Mouse (Mus musculus): ENCODE results near the gene Olfr214. TPM values are rescaled to one million over a fixed set of nuclear protein-coding genes. Genes with fewer than 3 reads are reported as not detected.
"Not testable (repeated sequence)": the region's sequence is repeated elsewhere in the genome, so short reads cannot be mapped to it uniquely, and the experiment has no call there.

Olfr214 gene
- not detected for total RNA-seq (2018; cell fraction: chromatin; rRNA removed)
- not detected for total RNA-seq (2018; cell fraction: cytosol; rRNA removed)
- total RNA-seq (2018; cell fraction: nucleus; rRNA removed) = not detected
- polyA plus RNA-seq (2018) = not detected in 3 replicates

- WGBS (ENCODE audit: missing documents) = 100% methylated on average over 1 of the region's 1 CpGs
- Histone ChIP-seq H3K27ac (no peak within 1 kb of the TSS), H3K4me3 (ENCODE audit: inconsistent target) (no peak within 1 kb of the TSS), H3K79me2 (ENCODE audit: inconsistent target) (no peaks in the 10 kb centered on the region), H3K36me3 (ENCODE audit: inconsistent target) (no peaks in the 10 kb centered on the region)
Observed at GRCm38 (mm10) chr6:116553935-116554334, at the start of gene Olfr214. Gene Olfr214, plus strand, starts transcription at chr6:116554235.

- not testable (repeated sequence) for H3K36me3 ChIP-seq (ENCODE audit: inconsistent target); H3K27ac ChIP-seq; H3K4me3 ChIP-seq (ENCODE audit: inconsistent target); H3K79me2 ChIP-seq (ENCODE audit: inconsistent target)
- 98% methylated on average over 8 of the region's 20 CpGs for WGBS (ENCODE audit: missing documents)
Observed at GRCm38 (mm10) chr6:116506302-116507003, 47.6 kb upstream of the Olfr214 start, which contains the start of gene Olfr212. Gene Olfr212, plus strand, starts transcription at chr6:116506516.

DNA sequence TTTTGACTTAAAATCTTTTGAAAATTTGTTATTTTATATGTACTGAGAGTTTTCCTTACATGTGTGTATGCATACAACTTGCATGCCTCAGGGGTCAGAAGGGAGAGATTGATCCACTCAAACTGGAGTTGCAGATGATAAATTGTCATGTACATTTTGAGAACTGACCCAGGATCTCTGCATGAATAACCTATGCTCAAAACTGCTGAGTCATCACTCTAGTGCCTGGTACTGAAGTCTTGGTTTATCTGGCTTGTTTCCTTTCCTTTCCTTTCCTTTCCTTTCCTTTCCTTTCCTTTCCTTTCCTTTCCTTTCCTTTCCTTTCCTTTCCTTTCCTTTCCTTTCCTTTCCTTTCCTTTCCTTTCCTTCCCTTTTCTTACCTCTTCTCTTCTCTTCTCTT, 39.2 kb upstream of the Olfr214 start:
- Histone ChIP-seq H3K27ac (no peak overlapping the region), H3K79me2 (ENCODE audit: inconsistent target) (no peaks in the 10 kb centered on the region), H3K36me3 (ENCODE audit: inconsistent target) (no peaks in the 10 kb centered on the region), H3K4me3 (ENCODE audit: inconsistent target) (no peak overlapping the region)

DNA sequence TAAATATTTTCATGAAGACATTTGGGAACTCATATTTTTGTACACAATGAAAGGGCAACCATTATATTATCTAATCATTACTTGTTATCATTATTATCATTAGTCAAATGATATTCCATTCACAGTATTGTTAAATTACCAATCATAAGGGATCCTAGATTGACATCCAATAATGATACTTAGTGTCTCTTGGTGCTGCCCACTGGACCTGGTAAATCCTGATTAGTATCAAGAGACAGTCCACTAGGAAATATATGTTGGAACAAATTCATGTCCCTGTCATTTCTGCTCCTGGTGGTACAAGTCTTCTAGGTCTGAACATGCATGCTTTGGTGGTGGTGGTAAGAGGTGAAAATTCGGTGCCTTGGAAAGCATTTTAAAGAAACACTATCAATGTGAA, 15.9 kb upstream of the Olfr214 start, which contains the start of gene Olfr213:
Gene Olfr213, plus strand, starts transcription at position 301 of the 400 bp plus-strand sequence.
- H3K36me3 ChIP-seq (ENCODE audit: inconsistent target) = no peaks in the 10 kb centered on the region
- H3K27ac ChIP-seq = no peak within 1 kb of the TSS
- no peaks in the 10 kb centered on the region for H3K79me2 ChIP-seq (ENCODE audit: inconsistent target)
- no peak within 1 kb of the TSS for H3K4me3 ChIP-seq (ENCODE audit: inconsistent target)
- 67% methylated on average over 1 of the region's 1 CpGs for WGBS (ENCODE audit: missing documents)

- 17% methylated on average over 2 of the region's 2 CpGs for WGBS (ENCODE audit: missing documents)
- Histone ChIP-seq H3K79me2 (ENCODE audit: inconsistent target) (no peaks in the 10 kb centered on the region), H3K27ac (no peak overlapping the region), H3K36me3 (ENCODE audit: inconsistent target) (no peaks in the 10 kb centered on the region), H3K4me3 (ENCODE audit: inconsistent target) (no peak overlapping the region)
Observed at GRCm38 (mm10) chr6:116542500-116542899, 11.5 kb upstream of the Olfr214 start.

DNA sequence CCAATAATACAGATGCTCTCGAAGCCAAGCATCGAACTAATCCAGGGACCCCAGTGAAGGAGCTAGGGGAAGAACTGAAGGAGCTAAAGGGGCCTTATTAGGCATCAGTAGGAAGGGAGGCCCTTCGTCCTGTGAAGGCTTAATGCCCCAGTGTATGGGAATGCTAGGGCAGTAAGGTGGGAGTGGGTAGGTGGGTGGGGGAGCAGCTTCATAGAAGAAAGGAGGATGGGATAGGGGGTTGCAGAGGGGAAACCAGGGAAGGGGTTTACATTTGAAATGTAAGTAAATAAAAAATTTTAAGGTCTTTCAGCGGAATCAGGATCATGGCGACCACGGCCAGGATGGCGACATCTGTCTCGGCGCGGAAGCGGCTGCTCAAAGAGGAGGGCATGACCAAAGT, 3.2 kb upstream of the Olfr214 start, which contains the start of gene Gm5580:
Gene Gm5580, plus strand, starts transcription at position 301 of the 400 bp plus-strand sequence.
- not testable (repeated sequence) for H3K4me3 ChIP-seq (ENCODE audit: inconsistent target); H3K79me2 ChIP-seq (ENCODE audit: inconsistent target); H3K27ac ChIP-seq; H3K36me3 ChIP-seq (ENCODE audit: inconsistent target)
- WGBS (ENCODE audit: missing documents) = 96% methylated on average over 3 of the region's 11 CpGs

DNA sequence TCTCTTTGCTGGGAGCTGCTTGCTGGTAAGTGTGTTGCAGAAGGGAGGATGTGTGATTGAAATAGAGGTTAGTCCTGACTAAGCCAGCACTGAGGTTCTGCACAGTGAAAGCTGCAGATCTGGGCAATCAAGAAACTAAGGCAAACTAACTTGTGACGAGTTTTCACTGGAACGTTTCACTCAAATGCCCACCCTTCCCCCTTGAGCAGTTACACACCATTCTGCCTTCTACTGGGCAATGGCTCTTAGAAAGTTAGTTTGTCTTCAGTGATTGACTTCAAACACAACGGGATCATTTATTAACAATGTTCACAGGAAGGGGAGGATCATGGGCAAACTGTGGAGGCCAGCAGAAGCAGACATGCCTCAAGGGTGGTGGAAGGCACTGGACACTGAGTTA, 917 bp downstream of the Olfr214 start:
- WGBS (ENCODE audit: missing documents) = 72% methylated on average over 3 of the region's 3 CpGs
- H3K36me3 ChIP-seq (ENCODE audit: inconsistent target) = no peaks in the 10 kb centered on the region
- H3K79me2 ChIP-seq (ENCODE audit: inconsistent target) = no peaks in the 10 kb centered on the region

GRCm38 (mm10) chr6:116569834-116570233, 15.8 kb downstream of the Olfr214 start:
- Histone ChIP-seq H3K79me2 (ENCODE audit: inconsistent target) (no peaks in the 10 kb centered on the region), H3K4me3 (ENCODE audit: inconsistent target) (no peak overlapping the region), H3K27ac (no peak overlapping the region), H3K36me3 (ENCODE audit: inconsistent target) (no peaks in the 10 kb centered on the region)
- WGBS (ENCODE audit: missing documents) = 33% methylated on average over 3 of the region's 3 CpGs

More for the DNA sequence above, 917 bp downstream of the Olfr214 start:
- no peak overlapping the region for H3K4me3 ChIP-seq (ENCODE audit: inconsistent target)
- H3K27ac ChIP-seq = no peak overlapping the region

DNA sequence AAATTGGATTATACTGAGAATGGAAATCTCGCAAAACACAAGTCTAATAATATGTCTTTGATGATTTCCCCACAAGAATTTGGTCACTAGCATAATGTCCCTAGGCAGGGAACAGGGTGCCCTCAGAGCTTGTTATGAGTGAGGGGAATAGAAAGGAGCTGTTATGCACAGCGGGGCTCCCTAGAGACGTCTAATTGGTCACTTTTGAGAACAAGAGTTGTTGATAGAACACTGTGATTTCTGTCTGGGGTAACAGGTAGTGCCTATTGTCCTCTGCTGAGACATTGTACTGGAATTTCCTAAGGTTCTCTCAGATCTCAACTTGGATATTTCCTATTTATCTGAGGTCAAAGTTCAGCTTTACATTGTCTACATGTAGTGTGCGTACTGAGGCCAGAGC, 30.1 kb downstream of the Olfr214 start, which contains the start of gene Olfr215:
Gene Olfr215, minus strand, starts transcription at position 101 of the 400 bp plus-strand sequence.
- H3K79me2 ChIP-seq (ENCODE audit: inconsistent target) = no peaks in the 10 kb centered on the region
- H3K27ac ChIP-seq = no peak within 1 kb of the TSS
- H3K4me3 ChIP-seq (ENCODE audit: inconsistent target) = no peak within 1 kb of the TSS
- 87% methylated on average over 4 of the region's 4 CpGs for WGBS (ENCODE audit: missing documents)
- no peaks in the 10 kb centered on the region for H3K36me3 ChIP-seq (ENCODE audit: inconsistent target)

GRCm38 (mm10) chr6:116600969-116601368, 46.9 kb downstream of the Olfr214 start:
- H3K36me3 ChIP-seq (ENCODE audit: inconsistent target); H3K4me3 ChIP-seq (ENCODE audit: inconsistent target); H3K79me2 ChIP-seq (ENCODE audit: inconsistent target); H3K27ac ChIP-seq: not testable (repeated sequence)

DNA sequence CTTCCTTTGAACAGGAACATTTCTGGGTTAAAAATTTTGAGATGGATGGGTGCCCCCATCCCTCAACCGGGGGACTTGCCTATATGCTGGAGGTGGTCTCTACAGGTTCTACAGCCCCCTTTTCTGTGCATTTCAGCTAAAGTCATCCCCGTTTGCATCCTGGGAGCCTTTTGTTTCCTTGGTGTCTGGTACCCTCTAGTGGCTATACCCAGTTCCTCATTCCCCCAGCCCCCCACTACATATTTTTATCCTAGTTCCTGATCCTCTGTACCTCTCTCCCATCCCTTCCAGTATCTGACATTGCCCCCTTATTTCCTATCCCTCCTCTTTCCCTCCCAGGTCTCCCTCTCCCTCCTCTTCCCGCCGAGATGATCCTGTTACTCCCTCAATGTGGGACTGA, 53.2 kb downstream of the Olfr214 start:
- Histone ChIP-seq H3K27ac (no peak overlapping the region), H3K79me2 (ENCODE audit: inconsistent target) (no peaks in the 10 kb centered on the region), H3K4me3 (ENCODE audit: inconsistent target) (no peak overlapping the region), H3K36me3 (ENCODE audit: inconsistent target) (no peaks in the 10 kb centered on the region)
- WGBS (ENCODE audit: missing documents) = 39% methylated on average over 4 of the region's 4 CpGs

Other genes with a start within 250 kb of the Olfr214 start
- 51.2 to 63.6 TPM (median 59.1 TPM) in 3 replicates for gene March8, start 216.2 kb upstream of the Olfr214 start, polyA plus RNA-seq (2018)
- gene Alox5, start 93.1 kb upstream of the Olfr214 start, polyA plus RNA-seq (2018) = 0.45 to 1.1 TPM (median 0.86 TPM) in 3 replicates
- gene Olfr211, start 65.1 kb upstream of the Olfr214 start, polyA plus RNA-seq (2018) = not detected in 3 replicates
- not detected in 3 replicates for gene Olfr212, start 47.7 kb upstream of the Olfr214 start, polyA plus RNA-seq (2018)
- not detected in 3 replicates for gene Olfr213, start 15.8 kb upstream of the Olfr214 start, polyA plus RNA-seq (2018)
- gene Gm5580, start 3.1 kb upstream of the Olfr214 start, polyA plus RNA-seq (2018) = 0.33 TPM in 1 of 3 replicates, not detected in the others
- not detected in 3 replicates for gene Olfr215, start 30.0 kb downstream of the Olfr214 start, polyA plus RNA-seq (2018)
- gene Zfp422, start 74.8 kb downstream of the Olfr214 start, polyA plus RNA-seq (2018) = 14.8 to 18.3 TPM (median 15.1 TPM) in 3 replicates
- 0.10 TPM in 1 of 3 replicates, not detected in the others for gene Depp1, start 96.4 kb downstream of the Olfr214 start, polyA plus RNA-seq (2018)
- gene Rassf4, start 119.7 kb downstream of the Olfr214 start, polyA plus RNA-seq (2018) = 48.6 to 217 TPM (median 138 TPM) in 3 replicates
- under 0.01 TPM in 1 of 3 replicates, not detected in the others for gene Tmem72, start 162.7 kb downstream of the Olfr214 start, polyA plus RNA-seq (2018)

Measured in macrophage (primary cell).